Mouse (Mus musculus) cerebellum, adult (tissue): Measurements from ENCODE around the gene Vtcn1.

Experiments used
- ATAC-seq: cut with Nextera tagmentation; 2 replicates; pipeline ENCODE4 v1.9.2; 2017; ENCODE audit warnings: mild to moderate bottlenecking, moderate library complexity, mixed read lengths; ENCODE audit not compliant: insufficient number of reproducible peaks, low FRiP score, low TSS enrichment

The Vtcn1 gene

DNA sequence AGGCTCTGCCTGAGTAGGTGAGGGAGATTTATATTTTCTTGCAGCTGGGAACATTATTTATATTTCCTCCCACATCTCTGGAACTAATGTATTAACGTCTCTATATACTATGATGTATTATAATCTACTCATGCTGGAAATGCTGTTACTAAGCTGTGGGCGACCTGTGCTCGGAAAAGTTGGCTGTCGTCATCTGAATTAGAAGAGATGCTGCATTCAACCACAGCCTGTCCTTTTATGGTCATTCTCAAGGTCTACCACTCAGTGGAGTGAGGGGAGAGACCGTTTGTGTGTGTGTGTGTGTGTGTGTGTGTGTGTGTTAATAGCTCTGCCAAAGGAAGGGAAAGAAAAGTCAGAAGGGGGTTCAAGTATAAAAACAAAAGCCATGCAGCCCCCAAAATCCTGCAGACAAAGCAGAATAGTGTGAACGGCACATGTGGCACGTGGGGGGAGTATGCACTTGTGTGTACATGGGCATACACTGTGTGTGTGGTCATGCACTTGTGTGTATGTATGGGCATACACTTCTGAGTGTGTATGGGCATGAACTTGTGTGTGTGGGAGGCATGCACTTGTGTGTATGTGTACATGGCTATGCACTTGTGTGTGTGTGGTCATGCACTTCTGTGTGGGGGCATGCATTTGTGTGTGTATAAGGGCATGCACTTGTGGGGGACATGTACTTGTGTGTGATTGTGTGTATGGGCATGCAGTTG is 86.4 kb downstream of the Vtcn1 start:
- ATAC-seq: no peak

- ATAC-seq: no peak
Measured at GRCm38 (mm10) chr3:100916844-100917243, 91.6 kb downstream of the Vtcn1 start.

DNA sequence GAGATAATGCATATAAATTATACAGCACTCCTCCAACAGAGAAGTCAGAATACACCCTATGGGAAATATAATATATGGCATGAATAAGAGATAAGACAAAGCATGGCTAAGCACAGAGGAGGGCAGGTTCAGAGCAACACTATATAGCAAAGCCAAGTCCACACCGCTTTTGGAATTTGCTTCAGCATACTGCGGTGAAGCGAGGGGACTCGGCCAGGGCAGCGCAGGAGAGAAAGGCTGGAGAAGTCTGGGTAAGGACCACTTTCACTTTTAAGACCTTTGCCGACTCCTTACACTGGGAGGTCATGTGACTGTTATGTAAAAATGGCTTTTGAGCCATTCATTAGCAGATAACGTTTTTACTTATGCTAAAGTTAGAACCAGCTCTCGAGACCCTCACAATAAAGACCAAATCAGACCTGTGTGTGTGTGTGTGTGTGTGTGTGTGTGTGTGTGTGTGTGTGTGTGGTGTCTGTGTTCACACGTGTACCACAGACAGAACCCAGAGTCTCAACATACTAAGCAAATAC is 95.4 kb downstream of the Vtcn1 start:
- no peak for ATAC-seq

DNA sequence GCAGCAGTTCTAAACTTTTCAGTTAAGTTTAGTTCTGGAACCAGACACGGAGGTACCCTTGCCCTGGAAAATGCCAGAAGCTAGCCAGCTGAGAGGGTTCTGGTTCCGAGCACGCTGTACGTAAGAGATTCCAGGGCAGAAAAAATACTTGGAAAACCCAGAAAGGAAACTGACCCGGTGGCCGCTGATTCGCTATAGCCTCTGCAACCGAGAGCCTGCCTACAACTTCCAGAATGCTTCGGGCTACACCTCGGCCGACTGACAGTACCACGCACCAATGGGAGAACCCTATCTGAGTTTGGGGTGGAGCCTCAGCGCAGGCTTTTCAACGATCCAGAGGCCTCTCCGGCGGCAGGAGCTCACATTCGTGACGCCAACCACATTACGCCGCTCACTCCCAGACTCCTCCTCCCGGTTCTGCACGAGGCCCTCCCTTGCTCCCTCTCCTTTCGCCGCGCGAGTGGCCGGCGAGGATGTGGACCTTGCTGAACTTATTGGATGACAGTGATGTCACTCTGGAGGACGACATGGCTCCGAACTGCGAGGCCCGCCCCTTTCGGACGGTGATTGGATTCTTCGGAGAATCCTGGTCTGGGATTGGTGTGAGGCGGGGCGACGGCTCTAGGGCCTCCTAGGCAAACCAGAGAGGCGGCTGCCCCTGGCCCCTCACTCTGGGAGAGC is 96.7 kb downstream of the Vtcn1 start, which contains the start of gene Trim45:
Trim45 (plus strand) TSS at position 378 of the 681 bp plus-strand sequence.
- ATAC-seq: peak; percentile 97

- peak; percentile 32 for ATAC-seq
Measured at GRCm38 (mm10) chr3:100922506-100923375, 97.5 kb downstream of the Vtcn1 start.

DNA sequence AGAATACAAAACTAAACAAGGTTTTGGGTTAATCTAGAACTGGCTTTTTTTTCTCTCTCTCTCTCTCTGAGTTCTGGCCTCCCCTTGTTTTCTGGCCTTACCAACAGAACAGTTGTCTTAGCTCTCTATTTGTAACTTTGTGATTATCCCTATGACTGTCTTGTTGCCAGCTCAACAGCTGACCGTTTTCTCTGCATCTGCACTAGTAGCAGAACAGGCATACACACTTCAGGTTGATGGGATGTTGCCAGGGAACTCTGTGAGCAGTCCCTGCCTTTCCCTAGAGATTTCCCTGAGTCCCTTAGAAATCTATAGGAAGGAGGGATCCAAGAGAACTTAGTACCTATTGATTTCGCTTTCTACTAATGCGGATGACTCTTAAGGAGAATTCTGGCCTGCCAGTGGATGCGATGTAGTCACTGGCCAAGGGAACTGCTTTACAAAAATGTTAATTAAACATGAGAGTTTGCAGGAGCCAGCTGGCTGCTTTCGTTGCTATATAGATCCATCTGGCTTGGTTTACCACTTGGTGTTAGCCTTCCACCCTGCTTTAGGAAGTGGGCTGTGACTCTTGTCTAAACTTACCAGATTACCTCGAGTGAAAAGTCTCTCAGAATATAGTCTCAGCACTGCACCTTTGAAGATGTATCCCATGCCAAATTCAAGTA is 98.9 kb downstream of the Vtcn1 start:
- no peak for ATAC-seq

DNA sequence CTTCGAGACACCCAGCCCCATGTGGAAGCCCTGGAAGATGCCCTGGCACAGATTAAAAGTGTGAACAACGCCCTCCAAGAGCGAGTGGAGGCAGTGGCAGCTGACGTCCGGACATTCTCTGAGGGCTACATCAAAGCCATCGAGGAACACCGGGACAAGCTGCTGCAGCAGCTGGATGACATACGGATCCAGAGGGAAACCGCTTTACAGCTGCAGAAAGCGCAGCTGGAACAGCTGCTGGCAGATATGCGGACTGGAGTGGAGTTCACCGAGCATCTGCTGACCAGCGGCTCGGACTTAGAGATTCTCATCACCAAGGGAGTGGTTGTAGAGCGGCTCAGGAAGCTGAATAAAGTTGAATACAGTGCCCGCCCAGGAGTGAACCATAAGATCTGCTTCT is 99.9 kb downstream of the Vtcn1 start:
- ATAC-seq: no peak

GRCm38 (mm10) chr3:100931332-100932076 is 106.2 kb downstream of the Vtcn1 start:
- no peak for ATAC-seq

GRCm38 (mm10) chr3:100932077-100932944 is 107.1 kb downstream of the Vtcn1 start:
- no peak for ATAC-seq

DNA sequence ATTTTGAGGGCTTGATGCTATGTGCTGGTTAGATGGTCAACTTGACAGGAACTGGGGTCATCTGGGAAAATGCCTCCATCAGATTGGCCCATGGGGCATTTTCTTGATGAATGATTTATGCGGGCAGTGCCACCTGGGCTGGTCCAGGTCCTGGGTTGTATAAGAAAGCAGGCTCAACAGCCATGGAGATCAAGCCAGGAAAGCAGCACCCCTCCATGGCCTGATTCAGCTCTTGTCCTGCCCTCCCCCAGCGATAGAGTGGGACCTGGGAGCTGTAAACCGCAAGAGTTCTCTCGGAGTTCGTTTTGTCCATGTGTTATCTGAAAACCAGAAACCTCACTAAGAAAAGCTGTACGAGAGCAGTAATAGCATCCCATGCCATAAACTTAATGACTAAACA is 110.3 kb downstream of the Vtcn1 start:
- ATAC-seq: no peak

GRCm38 (mm10) chr3:100936201-100936600 is 110.9 kb downstream of the Vtcn1 start:
- no peak for ATAC-seq

DNA sequence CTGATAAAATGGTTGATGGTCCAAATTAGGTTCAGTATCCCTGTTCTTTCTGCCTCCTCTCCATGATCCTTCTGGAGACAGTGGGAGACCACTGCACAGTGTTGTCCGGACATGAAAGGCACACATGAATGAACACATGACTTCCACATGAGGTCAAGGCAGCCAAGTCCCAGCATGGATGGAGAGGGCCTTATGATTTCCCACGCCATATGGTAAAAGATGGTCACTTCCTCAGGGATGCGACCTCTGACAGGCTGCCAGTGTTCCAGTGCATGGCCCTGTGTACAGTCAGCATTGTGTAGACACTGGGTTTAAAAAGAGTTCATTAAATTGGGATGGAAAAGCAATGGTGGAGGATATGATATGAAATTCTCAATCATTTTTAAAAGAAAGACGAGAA is 113.0 kb downstream of the Vtcn1 start:
- no peak for ATAC-seq

GRCm38 (mm10) chr3:100940496-100941037 is 115.3 kb downstream of the Vtcn1 start:
- ATAC-seq: no peak
